Comparison of ENCODE assay signal across 14 mouse cellular contexts in the genomic region with DNA sequence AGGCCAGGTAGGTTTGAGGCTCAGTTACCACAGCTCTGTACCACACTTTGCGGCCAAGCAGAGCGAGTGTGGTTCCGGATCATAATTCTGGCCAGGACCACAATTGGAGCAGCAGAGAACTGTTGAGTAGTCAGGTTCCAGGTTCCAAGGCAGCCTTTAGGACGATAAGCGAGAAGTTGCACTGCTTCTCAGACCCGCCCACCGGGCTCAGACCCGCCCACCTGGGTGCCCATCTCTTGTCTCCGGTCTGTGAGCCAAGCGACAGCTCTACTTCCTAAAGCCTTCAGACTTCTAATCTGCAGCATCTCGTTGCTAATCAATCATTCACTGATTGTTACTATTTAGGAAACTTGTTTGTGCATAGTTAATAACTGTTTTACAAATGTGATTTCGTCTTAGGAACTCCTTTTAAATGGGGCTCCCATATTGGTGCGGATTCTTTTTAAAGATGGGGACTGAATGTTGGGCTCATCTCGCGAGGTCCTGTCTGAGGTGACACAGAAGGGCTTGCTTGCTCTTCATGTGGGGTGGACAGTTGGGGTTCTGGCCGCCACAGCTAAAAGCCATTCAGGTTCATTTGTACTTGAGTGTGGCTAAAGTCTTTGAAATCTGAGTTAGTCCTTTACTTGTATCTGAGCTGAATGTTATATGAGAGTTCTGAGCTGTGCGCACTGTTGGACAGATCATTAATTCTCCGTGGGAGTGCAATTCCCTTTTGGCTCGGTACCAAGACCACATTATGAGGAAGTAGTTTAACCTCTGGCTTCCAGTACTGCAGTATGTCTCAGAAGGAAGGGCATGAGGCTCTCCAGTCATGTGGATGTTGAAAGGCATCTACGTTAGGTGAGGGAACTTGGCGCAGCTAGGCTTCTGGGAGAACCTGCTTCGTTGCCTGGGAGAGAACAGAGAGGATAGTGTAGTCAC. TPM values are rescaled to one million over a fixed set of nuclear protein-coding genes. Genes with fewer than 3 reads are reported as not detected.
DNase-seq lines count a peak whose midpoint lies in the region; ATAC-seq and TF ChIP-seq lines count a peak whose summit lies in the region.
"Had no signal": no experiment of that assay in that cellular context is flagged by ENCODE, and none has a peak within 500 bp of the region (broad histone marks: within the 10 kb centered on the region; RNA-seq: fewer than 3 reads in every experiment).

No protein-coding gene starts in this region.

- H3K36me3 ChIP-seq in liver, adult 2 months (ENCODE audit: control insufficient read depth, insufficient read depth, low read length), result no peaks in the 10 kb centered on the region
- H3K36me3 ChIP-seq in liver, postnatal 0 days (replicated peaks; ENCODE audit: insufficient read depth, low read length), result no peaks in the 10 kb centered on the region
- no peaks in the 10 kb centered on the region for H3K36me3 ChIP-seq in intestine, postnatal 0 days (ENCODE audit: control insufficient read depth, insufficient read depth)
- H3K36me3 ChIP-seq in limb, embryonic 12.5 days, result no peaks in the 10 kb centered on the region
- H3K36me3 ChIP-seq in stomach, embryonic 14.5 days (ENCODE audit: control insufficient read depth, insufficient read depth, low read length), result no peaks in the 10 kb centered on the region
- no peaks in the 10 kb centered on the region for H3K36me3 ChIP-seq in midbrain, embryonic 11.5 days (ENCODE audit: control insufficient read depth, insufficient read depth, low read length)
- H3K36me3 ChIP-seq: forebrain, embryonic 12.5 days had no signal

- H3K9me3 ChIP-seq in liver, postnatal 0 days (ENCODE audit: low read length), result no peaks in the 10 kb centered on the region
- H3K9me3 ChIP-seq in intestine, postnatal 0 days (ENCODE audit: control insufficient read depth), result no peaks in the 10 kb centered on the region
- H3K9me3 ChIP-seq in limb, embryonic 12.5 days, result no peaks in the 10 kb centered on the region
- no peaks in the 10 kb centered on the region for H3K9me3 ChIP-seq in stomach, embryonic 14.5 days (ENCODE audit: control insufficient read depth, low read depth, low read length)
- H3K9me3 ChIP-seq in midbrain, embryonic 11.5 days (ENCODE audit: control insufficient read depth, low read length), result no peaks in the 10 kb centered on the region
- H3K9me3 ChIP-seq: forebrain, embryonic 12.5 days; megakaryocyte, embryonic 14.5 days had no signal

- H3K27ac ChIP-seq in liver, adult 2 months (replicated peaks; ENCODE audit: insufficient read depth, low read depth, low read length), result no peak overlapping the region
- no peak overlapping the region for H3K27ac ChIP-seq in liver, postnatal 0 days (ENCODE audit: low read depth)
- no peak overlapping the region for H3K27ac ChIP-seq in intestine, postnatal 0 days (ENCODE audit: low read depth, low read length)
- H3K27ac ChIP-seq in limb, embryonic 12.5 days, result no peak overlapping the region
- H3K27ac ChIP-seq in stomach, embryonic 14.5 days (ENCODE audit: low read length), result no peak overlapping the region
- no peak overlapping the region for H3K27ac ChIP-seq in midbrain, embryonic 11.5 days (ENCODE audit: low read depth, low read length)
- H3K27ac ChIP-seq: forebrain, embryonic 12.5 days had no signal

- TF ChIP-seq EP300 in liver, postnatal 0 days (IDR thresholded peaks at IDR 0.05; ENCODE audit: low read depth), result no peak

- no peaks in the 10 kb centered on the region for H3K79me2 ChIP-seq in liver, adult 2 months (ENCODE audit: control insufficient read depth, insufficient read depth, low read length)

- no peak for ATAC-seq in liver, postnatal 0 days
- ATAC-seq in intestine, postnatal 0 days, result peak; percentile 76
- peak; percentile 21 for ATAC-seq in limb, embryonic 12.5 days (ENCODE audit: insufficient number of reproducible peaks, insufficient read depth, low FRiP score, low TSS enrichment, low read depth)
- 0 out of 2 replicates have a peak, but pooled peaks have one; percentile 25 for ATAC-seq in stomach, embryonic 14.5 days (ENCODE audit: insufficient number of reproducible peaks, insufficient read depth, low FRiP score, low read depth)
- ATAC-seq in midbrain, embryonic 11.5 days (ENCODE audit: low FRiP score), result no peak
- ATAC-seq: CD4-positive, CD25-positive, alpha-beta regulatory T cell, adult 4 months had no signal

- H3K4me3 ChIP-seq in liver, adult 2 months (ENCODE audit: insufficient read depth, low read depth, low read length), result no peak overlapping the region
- no peak overlapping the region for H3K4me3 ChIP-seq in liver, postnatal 0 days (ENCODE audit: low read depth, low read length)
- H3K4me3 ChIP-seq in intestine, postnatal 0 days (ENCODE audit: low read depth, low read length), result no peak overlapping the region
- no peak overlapping the region for H3K4me3 ChIP-seq in limb, embryonic 12.5 days (replicated peaks)
- H3K4me3 ChIP-seq in stomach, embryonic 14.5 days (ENCODE audit: low read depth, low read length), result no peak overlapping the region
- no peak overlapping the region for H3K4me3 ChIP-seq in midbrain, embryonic 11.5 days (ENCODE audit: low read depth, low read length)
- H3K4me3 ChIP-seq: forebrain, embryonic 12.5 days; megakaryocyte, embryonic 14.5 days had no signal

- no peaks in the 10 kb centered on the region for H3K27me3 ChIP-seq in liver, adult 2 months (ENCODE audit: control insufficient read depth, insufficient read depth, low read length)
- H3K27me3 ChIP-seq in liver, postnatal 0 days (ENCODE audit: insufficient read depth, low read length), result 0 out of 2 replicates have a peak, but pooled peaks cover 5% of the 10 kb centered on the region
- 0 out of 2 replicates have a peak, but pooled peaks cover 4% of the 10 kb centered on the region for H3K27me3 ChIP-seq in intestine, postnatal 0 days (replicated peaks; ENCODE audit: control insufficient read depth, insufficient read depth, low read length)
- peaks cover 18% of the 10 kb centered on the region for H3K27me3 ChIP-seq in limb, embryonic 12.5 days
- H3K27me3 ChIP-seq in stomach, embryonic 14.5 days (ENCODE audit: control insufficient read depth, insufficient read depth, low read length), result no peaks in the 10 kb centered on the region
- no peaks in the 10 kb centered on the region for H3K27me3 ChIP-seq in midbrain, embryonic 11.5 days (ENCODE audit: control insufficient read depth, insufficient read depth, low read length)

- no peak overlapping the region for H3K4me2 ChIP-seq in liver, postnatal 0 days (ENCODE audit: low read depth, low read length)
- H3K4me2 ChIP-seq in intestine, postnatal 0 days (replicated peaks; ENCODE audit: low read depth), result no peak overlapping the region
- H3K4me2 ChIP-seq in limb, embryonic 12.5 days, result no peak overlapping the region
- no peak overlapping the region for H3K4me2 ChIP-seq in stomach, embryonic 14.5 days (replicated peaks; ENCODE audit: low read depth, low read length)
- no peak overlapping the region for H3K4me2 ChIP-seq in midbrain, embryonic 11.5 days
- H3K4me2 ChIP-seq: forebrain, embryonic 12.5 days; heart, embryonic 11.5 days had no signal

- H3K4me1 ChIP-seq in liver, adult 2 months (ENCODE audit: control insufficient read depth, insufficient read depth, low read length), result no peaks in the 10 kb centered on the region
- no peaks in the 10 kb centered on the region for H3K4me1 ChIP-seq in liver, postnatal 0 days (ENCODE audit: insufficient read depth)
- peaks cover 13% of the 10 kb centered on the region; the same call in 1 of the 2 replicates for H3K4me1 ChIP-seq in intestine, postnatal 0 days (replicated peaks; ENCODE audit: control insufficient read depth, insufficient read depth, low read length)
- peaks cover 24% of the 10 kb centered on the region for H3K4me1 ChIP-seq in limb, embryonic 12.5 days (replicated peaks)
- peaks cover 20% of the 10 kb centered on the region; the same call in 1 of the 2 replicates for H3K4me1 ChIP-seq in stomach, embryonic 14.5 days (ENCODE audit: control insufficient read depth, insufficient read depth, low read length)
- H3K4me1 ChIP-seq in midbrain, embryonic 11.5 days (ENCODE audit: control insufficient read depth, insufficient read depth, low read length), result no peaks in the 10 kb centered on the region; the same call in 1 of the 2 replicates

- peak; percentile 5 for DNase-seq in liver, adult 2 months (ENCODE audit: extremely low read depth, low read depth, low spot score)
- DNase-seq in liver, postnatal 0 days, result no peak
- DNase-seq in midbrain, embryonic 11.5 days (ENCODE audit: low spot score, missing footprints), result no peak
- DNase-seq in adrenal gland, adult 8-10 months, result no peak
- DNase-seq in spleen, postnatal 36 days (ENCODE audit: low spot score in 2 of 2), result no peak
- DNase-seq: adrenal gland, postnatal 10 days; cerebellum, postnatal 36 days had no signal

- 67% methylated on average over 22 of the region's 22 CpGs for WGBS in liver, adult 2 months
- WGBS in liver, postnatal 0 days (ENCODE audit: insufficient replicate concordance), result 48% methylated on average over 22 of the region's 22 CpGs
- WGBS in intestine, postnatal 0 days, result 43% methylated on average over 22 of the region's 22 CpGs
- 56% methylated on average over 22 of the region's 22 CpGs for WGBS in limb, embryonic 12.5 days
- WGBS in stomach, embryonic 14.5 days, result 51% methylated on average over 22 of the region's 22 CpGs
- WGBS in midbrain, embryonic 11.5 days, result 80% methylated on average over 22 of the region's 22 CpGs

- no peak for TF ChIP-seq POLR2A in liver, adult 2 months (IDR thresholded peaks at IDR 0.05; ENCODE audit: extremely low read depth, insufficient read depth, low read length)

- H3K9ac ChIP-seq in liver, adult 2 months (ENCODE audit: low read depth, low read length), result no peak overlapping the region
- no peak overlapping the region for H3K9ac ChIP-seq in liver, postnatal 0 days (replicated peaks)
- H3K9ac ChIP-seq in intestine, postnatal 0 days (ENCODE audit: low read depth, low read length), result no peak overlapping the region
- no peak overlapping the region for H3K9ac ChIP-seq in limb, embryonic 12.5 days (replicated peaks)
- no peak overlapping the region for H3K9ac ChIP-seq in stomach, embryonic 14.5 days (replicated peaks; ENCODE audit: low read depth, low read length)
- no peak overlapping the region for H3K9ac ChIP-seq in midbrain, embryonic 11.5 days (ENCODE audit: low read length)
- H3K9ac ChIP-seq: forebrain, embryonic 12.5 days had no signal

- no peak for TF ChIP-seq CTCF in liver, adult 2 months (IDR thresholded peaks at IDR 0.05; ENCODE audit: low read depth, low read length)
- no peak for TF ChIP-seq CTCF in liver, postnatal 0 days (IDR thresholded peaks at IDR 0.05; ENCODE audit: low read depth)
- TF ChIP-seq CTCF in intestine, postnatal 0 days (IDR thresholded peaks at IDR 0.05; ENCODE audit: low read depth), result no peak

RNA-seq across cellular contexts. Expression of gene Ccdc121, which starts 28.9 kb away (rescaled TPM):
- total RNA-seq in liver, adult 2 months (2014; rRNA removed), result not detected in 2 replicates
- polyA plus RNA-seq in liver, adult 2 months (2012; rRNA removed), result not detected in 2 replicates
- not detected in 2 replicates for polyA plus RNA-seq in liver, postnatal 0 days (2015; fragmentation: Nextera tagmentation; extraction: Ambion mirVana)
- polyA plus RNA-seq in intestine, postnatal 0 days (2015; fragmentation: Nextera tagmentation; extraction: Ambion mirVana), result not detected in 2 replicates
- polyA plus RNA-seq in limb, embryonic 12.5 days (2016; fragmentation: Nextera tagmentation; extraction: Ambion mirVana), result 0.15 TPM in 1 of 2 replicates, not detected in the other
- polyA plus RNA-seq in stomach, embryonic 14.5 days (2014; fragmentation: Nextera tagmentation; extraction: Ambion mirVana), result not detected in 2 replicates
- not detected in 2 replicates for polyA plus RNA-seq in midbrain, embryonic 11.5 days (2014; fragmentation: Nextera tagmentation; extraction: Ambion mirVana)
- total RNA-seq in adrenal gland, adult 8-10 months (2022), result under 1 TPM in 1 of 4 experiments, not detected in 3; 0.31 TPM
- total RNA-seq: adrenal gland, postnatal 10 days had no signal
- polyA plus RNA-seq: CD4-positive, CD25-positive, alpha-beta regulatory T cell, adult 4 months; forebrain, embryonic 12.5 days had no signal

RNA-seq across cellular contexts. Expression of gene Dnah14, which starts 36.3 kb away (rescaled TPM):
- total RNA-seq in liver, adult 2 months (2014; rRNA removed), result not detected in 2 replicates
- polyA plus RNA-seq in liver, adult 2 months (2012; rRNA removed), result not detected in 2 replicates
- polyA plus RNA-seq in liver, postnatal 0 days (2015; fragmentation: Nextera tagmentation; extraction: Ambion mirVana), result 2.4 and 2.7 TPM in 2 replicates
- 1.1 and 1.2 TPM in 2 replicates for polyA plus RNA-seq in intestine, postnatal 0 days (2015; fragmentation: Nextera tagmentation; extraction: Ambion mirVana)
- 1.2 and 1.7 TPM in 2 replicates for polyA plus RNA-seq in limb, embryonic 12.5 days (2016; fragmentation: Nextera tagmentation; extraction: Ambion mirVana)
- 2.0 and 2.2 TPM in 2 replicates for polyA plus RNA-seq in stomach, embryonic 14.5 days (2014; fragmentation: Nextera tagmentation; extraction: Ambion mirVana)
- 2.5 and 2.7 TPM in 2 replicates for polyA plus RNA-seq in midbrain, embryonic 11.5 days (2014; fragmentation: Nextera tagmentation; extraction: Ambion mirVana)
- under 1 TPM in 3 of 4 experiments, not detected in 1; 0.03 to 0.14 (median 0.03) TPM for total RNA-seq in adrenal gland, adult 8-10 months (2022)

Comparison
In these comparisons a context has a peak if more than half of its experiments do, and no peak if none do; other contexts are left out.
1. ATAC-seq: peak in intestine, postnatal 0 days (single experiment), limb, embryonic 12.5 days (single experiment) and stomach, embryonic 14.5 days (single experiment); none in liver, postnatal 0 days (single experiment) and midbrain, embryonic 11.5 days (single experiment).